Mouse (Mus musculus): ENCODE measurements around the gene Vps45. TPM values are rescaled to one million over a fixed set of nuclear protein-coding genes. Genes with fewer than 3 reads are reported as not detected.
A peak's percentile ranks its signal among the peaks of the same experiment; 100 is the strongest.
"Not testable (repeated sequence)": the region's sequence is repeated elsewhere in the genome, so short reads cannot be mapped to it uniquely, and the experiment has no call there.

The Vps45 gene
- total RNA-seq, 2 experiments from 2014 or later = 41.9 to 42.2 TPM

DNA sequence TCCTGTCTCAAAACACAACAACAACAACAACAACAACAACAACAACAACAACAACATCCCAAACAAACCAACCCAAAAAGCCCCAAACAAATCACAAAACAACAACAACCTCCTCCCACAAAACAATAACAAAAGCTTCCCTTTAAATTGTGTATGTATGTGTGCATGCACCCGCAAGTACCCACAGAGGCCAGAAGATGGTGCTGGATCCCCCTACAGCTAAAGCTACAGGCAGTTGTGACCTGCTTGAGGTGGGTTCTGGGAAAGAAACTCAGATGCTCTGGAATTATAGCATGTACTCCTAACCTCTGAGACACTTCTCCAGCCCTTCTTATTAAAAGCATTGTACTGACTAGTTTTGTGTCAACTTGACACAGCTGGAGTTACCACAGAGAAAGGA is 22.7 kb upstream of the Vps45 start:
- DNase-seq (ENCODE audit: low spot score in 2 of 2) = no peak

DNA sequence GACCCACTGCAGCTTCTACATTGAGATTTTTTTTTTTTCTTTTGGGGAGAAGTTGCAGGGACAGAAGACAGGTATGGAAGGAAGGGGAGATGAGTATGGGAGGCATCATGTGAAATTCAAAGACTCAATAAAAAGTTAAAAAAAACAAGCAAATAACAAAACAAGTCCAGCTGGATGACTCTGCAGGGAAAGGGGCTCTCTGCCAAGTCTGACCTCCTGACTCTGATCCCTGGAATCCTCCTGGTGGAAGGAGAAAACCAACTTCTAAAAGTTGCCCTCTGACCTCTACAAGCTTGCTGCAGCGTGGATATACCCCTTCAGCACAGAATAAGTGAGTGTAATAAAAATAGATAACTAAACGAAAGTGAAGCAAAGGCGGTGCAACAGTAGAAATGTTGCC is 20.4 kb upstream of the Vps45 start:
- no peak for DNase-seq (ENCODE audit: low spot score in 2 of 2)

DNA sequence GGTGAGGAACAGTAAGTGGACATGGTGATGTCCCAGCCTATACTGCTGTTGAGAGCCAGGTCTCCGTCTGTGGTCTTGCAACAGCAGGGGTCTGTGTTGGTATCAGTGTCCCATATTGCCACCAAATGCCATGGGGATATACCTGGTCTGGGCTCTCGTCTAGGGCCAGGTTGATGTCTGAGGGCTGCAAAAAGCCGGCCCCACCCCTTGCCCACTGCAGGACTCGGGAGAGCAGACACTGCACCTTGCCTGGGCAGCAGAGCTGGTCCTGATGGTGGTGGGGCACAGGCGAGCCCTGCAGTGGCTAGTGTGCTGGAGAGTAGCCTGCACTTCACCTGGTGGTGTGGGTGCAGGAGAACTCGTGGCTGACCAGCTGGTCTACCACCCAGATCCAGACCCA is 19.8 kb upstream of the Vps45 start:
- DNase-seq (ENCODE audit: low spot score in 2 of 2) = no peak

DNA sequence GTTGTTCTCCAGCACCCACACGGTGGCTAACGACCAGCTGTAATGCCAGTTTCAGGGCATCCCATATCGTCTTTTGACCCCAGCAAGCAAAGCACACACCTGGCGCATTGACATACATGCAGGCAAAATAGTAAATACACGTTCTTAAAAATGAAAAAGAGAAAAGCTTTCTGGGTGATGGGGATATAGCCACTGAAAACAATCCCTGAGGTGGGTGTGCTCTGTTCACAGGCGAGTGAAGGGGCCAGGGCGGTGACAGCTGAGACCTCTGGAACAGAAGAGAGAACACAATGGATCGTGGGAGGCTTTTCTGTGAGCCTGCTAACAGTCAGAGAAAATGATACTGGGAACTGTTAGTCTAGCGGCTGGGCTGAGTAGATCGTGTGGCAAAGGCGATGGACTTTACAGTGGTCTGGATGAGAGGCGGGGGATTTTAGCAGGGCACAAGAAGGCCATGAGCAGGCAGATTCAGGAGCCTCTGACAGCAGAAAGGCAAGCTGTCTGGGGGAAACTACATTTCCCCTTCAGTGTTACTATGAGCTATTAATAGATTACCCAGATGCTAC is 14.7 kb upstream of the Vps45 start:
- DNase-seq (ENCODE audit: low spot score in 2 of 2) = no peak

DNA sequence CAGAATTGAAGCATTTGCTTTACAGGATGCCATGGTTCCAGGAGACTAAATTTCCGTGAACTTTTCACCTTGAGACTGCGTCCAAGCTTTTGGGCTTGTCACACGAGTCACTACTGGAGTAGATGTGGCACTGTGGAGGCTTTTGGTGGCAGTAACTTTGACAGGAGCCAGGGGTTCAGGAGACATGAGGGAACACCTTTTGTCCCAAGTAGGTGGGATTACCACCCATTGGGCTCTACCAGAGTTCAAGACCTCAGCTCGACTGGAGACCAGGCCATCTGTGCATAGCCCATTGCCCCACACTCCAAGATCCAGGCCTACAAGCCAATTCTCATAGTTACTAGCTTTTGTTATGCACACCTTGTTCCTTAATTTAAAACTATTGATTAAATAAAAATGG is 12.0 kb upstream of the Vps45 start:
- no peak for DNase-seq (ENCODE audit: low spot score in 2 of 2)

DNA sequence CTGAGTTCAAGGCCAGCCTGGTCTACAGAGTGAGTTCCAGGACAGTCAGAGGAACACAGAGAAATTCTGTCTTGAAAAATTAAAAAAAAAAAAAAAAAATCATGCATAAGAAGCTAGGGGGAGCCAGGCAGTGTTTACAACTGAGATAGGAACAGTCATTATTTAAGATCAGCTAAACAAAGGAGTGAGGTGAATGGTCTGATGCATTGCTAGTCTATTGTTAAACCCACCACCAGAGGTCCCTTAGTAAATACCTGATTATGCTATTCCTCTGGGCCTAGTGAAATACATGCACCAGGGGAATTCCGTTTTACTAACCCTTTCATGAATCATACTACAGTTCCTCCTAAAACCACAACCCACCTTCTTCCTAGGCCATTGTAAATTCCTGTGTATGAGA is 11.3 kb upstream of the Vps45 start:
- DNase-seq (ENCODE audit: low spot score in 2 of 2) = no peak

DNA sequence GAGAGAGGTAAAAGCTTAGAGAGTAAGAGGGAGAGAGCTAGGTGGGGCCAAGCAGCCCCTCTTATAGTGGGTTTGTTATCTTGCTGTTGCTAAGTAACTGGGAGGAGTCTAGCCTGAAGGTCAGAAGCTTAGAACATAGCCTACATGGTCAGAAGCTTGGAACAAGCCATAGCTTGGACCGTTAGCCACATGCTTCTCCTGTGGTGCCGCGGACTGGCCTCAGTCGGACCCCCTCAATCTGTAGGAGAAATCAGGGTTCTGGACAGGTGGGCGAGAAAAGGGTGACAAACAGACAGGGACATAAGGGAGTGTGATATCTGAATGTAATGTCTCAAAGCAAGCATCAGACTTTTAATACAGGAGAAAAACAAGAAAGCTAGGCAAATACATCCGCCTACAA is 10.8 kb upstream of the Vps45 start:
- DNase-seq (ENCODE audit: low spot score in 2 of 2) = no peak

DNA sequence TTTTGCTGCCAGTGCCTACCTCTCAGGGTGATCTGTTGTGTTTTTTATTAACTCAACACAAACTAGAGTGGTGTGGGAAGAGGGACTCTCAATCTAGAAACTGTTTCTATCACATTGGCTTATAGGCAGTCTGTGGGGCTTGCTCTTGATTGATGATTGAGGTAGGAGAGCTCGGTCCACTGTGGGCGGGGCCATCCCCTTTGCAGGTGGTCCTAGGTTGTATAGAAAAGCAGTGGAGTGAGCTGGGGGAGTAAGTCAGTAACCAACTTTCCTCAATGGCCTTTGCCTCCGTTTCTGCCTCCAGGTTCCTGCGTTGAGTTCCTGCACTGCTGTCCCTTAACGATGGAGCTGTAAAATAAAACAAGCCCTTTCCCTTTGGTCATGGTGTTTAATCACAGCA is 8.5 kb upstream of the Vps45 start:
- no peak for DNase-seq (ENCODE audit: low spot score in 2 of 2)

DNA sequence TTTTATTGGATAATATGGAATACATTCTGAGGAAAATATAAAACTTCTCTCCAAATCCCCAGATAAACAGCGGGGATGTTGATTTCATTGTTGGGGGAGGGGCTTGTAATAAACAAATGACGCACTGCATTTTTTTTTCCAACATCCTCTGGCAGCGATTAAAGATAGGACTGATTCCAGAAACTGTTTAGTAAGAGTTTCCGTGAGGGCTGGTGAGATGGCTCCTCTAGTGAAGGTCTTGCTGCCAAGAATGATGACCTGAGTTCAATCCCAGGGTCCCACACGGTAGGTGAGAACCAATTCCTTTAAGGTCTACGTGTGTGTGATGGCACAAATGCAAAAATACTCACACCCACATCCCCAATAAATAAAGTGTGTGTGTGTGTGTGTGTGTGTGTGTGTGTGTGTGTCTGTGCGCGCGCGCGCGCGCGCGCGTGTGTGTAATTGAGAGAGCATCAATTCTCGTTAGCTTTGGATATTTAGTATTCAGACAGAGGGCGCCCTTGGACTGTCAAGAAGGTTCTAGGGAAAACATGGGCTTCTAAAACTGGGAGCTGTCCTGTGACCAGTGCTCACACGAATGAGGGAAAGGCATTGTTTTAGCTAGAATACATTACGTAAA is 7.6 kb upstream of the Vps45 start:
- peak; percentile 69 to 73 for DNase-seq (ENCODE audit: low spot score in 2 of 2)

DNA sequence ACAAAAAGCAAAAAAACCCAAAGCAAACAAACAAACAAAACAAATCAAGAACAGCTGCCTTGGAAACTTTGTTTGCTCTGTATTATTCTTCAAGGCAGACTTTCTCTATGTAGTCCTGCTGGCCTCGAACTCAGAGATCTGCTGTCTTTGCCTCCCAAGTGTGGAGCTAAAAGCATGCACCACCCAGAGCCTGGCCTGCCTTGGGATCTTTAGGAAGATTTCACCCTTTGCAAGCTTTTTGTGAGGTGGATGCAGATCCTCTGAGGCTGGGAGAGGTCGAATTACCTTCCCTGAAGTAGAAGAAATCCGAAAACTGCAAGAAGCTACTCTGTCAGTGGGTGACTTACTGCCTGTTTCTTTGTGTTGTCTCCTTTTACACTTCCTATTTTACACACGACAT is 6.9 kb upstream of the Vps45 start:
- DNase-seq (ENCODE audit: low spot score in 2 of 2) = no peak

DNA sequence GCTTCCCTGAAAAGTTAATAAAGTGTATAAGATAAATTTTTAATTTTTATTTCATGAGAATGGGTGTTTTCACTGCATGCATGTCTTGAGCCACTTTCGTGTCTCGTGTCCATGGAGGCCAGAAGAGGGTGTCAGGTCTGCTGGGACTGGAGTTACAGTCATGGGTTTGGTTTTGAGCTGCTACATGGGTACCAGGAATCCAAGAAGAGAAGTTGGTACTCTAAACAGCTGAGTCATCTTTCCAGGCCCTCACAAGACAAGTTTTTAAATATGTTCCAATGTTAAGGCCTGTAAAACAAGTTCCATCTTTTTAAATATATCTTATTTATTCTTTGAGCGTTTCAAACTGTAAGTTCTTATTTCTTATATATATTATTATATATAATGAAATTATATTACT is 6.0 kb upstream of the Vps45 start:
- no peak for DNase-seq (ENCODE audit: low spot score in 2 of 2)

DNA sequence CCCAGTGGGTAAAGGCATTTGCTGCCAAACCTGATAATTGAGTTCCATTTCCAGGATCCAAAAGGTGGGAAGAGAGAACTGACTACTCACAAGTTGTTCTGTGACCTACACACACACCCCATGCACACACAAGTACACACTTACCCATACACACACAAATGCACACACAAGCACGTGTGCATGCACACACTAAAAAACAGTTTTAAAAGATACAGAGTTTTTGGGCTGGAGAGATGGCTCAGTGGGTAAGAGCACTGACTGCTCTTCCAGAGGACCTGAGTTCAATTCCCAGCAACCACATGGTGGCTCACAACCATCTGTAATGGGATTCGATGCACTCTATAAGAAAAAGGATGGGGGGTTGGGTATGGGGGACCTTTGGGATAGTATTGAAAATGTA is 5.0 kb upstream of the Vps45 start:
- DNase-seq (ENCODE audit: low spot score in 2 of 2) = no peak

DNA sequence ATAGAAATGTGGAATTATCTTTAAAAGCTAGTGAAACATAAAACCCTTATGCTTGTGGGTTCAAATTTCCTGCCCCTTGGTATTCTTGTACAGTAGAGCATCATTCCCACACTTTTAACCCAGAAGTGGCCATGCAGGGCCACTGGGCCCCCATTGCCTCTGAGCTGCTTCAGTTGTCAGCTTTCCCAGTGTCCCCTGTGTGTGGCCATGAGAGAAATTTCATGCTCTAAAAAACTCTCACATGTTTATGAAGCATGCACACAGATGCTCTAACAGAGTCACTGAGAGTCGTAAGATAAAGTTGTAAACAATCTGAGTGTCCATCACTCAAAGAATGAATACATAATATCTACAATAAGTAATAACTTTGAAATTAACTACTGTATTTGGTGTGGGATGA is 1.9 kb upstream of the Vps45 start:
- DNase-seq (ENCODE audit: low spot score in 2 of 2) = no peak

DNA sequence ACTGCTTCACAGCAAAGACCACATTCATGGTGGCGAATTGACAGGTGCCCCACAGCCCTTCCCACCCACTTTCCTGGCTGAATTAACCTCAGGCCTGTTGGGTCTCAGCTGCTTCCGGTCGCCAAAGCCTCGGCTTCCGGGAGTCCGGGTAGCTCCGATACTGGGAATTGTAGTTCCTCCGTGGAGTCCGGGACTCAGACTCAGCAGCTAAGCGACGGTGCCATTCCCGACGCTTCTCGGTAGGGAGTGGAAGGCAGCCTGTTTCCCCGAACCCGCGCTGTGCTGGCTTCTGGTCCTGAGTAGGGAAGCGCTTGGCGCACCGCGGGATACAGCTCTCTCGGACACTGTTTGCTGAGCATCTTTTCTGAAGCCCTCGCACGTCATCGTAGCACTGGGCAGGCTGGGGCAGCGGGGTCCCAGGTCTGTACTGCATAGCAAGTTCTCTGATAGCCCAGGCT is 490 bp downstream of the Vps45 start:
- peak; percentile 90 to 91 for DNase-seq (ENCODE audit: low spot score in 2 of 2)

DNA sequence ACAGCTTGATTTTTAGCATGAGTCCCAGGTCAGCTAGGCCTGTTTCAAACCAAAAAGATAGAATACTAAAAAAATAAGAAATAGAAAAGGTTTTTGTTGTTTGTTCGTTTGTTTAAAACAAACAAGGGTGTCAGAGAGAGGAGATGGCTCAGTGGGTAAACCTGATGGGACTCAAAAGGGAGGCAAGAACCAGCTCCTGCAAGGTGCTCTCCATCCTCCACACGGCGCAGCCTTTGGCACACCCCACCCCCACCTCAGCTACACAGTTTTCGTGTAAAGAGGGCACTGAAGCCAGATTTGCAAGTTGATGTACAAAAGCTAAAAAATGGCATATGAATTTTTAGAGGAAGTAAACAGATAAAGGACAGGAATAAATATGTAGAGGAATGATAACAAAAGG is 2.2 kb downstream of the Vps45 start:
- no peak for DNase-seq (ENCODE audit: low spot score in 2 of 2)

DNA sequence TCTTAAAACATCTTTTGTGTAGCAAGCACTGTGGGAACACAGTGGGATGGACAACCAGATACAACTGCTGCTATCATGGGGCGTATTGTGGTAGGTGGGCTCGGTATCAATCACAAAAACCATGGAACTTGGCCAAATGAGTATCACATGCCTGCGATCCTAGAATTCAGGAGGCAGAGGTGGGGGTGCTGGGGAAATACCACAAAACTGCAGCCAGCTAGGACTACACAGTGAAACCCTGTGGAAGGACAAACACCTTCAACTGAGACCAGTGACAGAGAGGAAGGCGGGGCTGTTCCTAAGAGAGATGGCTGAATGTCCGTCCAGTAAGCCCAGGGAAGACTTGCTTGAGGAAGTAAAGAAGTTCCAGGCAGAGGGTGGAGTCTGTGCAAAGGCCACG is 3.0 kb downstream of the Vps45 start:
- no peak for DNase-seq (ENCODE audit: low spot score in 2 of 2)

DNA sequence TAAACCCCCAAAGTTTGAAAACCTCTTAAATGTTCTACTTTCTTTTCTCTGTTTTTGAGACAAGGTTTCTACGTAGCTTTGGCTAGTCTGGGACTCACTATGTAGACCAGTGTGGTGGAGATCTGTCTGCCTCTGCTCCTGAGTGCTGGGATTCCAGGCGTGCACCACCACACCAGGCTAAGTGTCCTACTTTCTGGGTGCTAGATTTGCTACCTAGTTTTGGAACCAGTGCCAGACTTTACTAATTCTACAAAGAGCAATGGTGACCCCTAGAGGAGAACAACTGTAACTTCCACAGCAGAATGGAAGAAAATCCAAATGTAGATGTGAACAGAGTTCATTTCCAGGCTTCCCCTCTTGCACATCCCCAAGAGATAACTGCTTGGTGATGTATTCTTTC is 6.4 kb downstream of the Vps45 start:
- DNase-seq (ENCODE audit: low spot score in 2 of 2) = peak in 1 of 2 experiments; percentile 29

DNA sequence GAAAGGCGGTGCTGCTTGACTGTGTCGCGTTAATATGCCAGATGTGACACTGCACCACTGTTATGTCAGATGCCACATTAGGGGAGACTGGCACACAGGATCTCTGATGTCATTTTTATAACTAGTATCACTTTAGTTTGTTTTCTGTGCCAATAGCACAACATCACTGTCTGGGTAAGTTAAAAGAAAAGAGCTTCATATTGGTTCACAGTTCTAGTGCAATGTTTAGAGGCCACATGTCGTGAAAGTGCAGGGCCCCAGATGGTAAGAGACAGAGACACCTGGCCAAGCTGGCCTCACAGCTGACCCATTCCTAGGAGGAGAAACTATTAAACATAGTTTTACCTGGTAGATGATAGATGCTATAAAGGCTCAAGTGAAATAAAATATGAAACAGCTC is 7.1 kb downstream of the Vps45 start:
- DNase-seq (ENCODE audit: low spot score in 2 of 2) = no peak

DNA sequence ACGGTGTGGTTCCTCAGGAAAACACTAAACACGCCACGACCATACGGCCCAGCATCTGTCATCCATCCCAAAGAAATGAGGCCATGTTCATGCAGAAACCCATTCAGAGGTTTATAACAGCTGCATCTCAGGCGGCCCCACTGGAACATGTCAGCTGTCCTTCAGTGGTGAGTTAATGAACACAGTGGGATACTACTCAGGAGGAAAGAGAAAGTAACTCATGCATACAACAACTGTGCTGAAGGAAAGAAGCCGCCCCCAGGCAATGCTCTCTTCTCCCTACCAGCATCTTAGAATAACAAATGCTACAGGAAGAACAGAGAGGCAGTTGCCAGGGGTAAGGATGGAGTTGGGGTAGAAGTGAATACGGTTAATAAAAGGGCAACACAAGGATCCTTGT is 7.5 kb downstream of the Vps45 start:
- DNase-seq (ENCODE audit: low spot score in 2 of 2) = no peak

DNA sequence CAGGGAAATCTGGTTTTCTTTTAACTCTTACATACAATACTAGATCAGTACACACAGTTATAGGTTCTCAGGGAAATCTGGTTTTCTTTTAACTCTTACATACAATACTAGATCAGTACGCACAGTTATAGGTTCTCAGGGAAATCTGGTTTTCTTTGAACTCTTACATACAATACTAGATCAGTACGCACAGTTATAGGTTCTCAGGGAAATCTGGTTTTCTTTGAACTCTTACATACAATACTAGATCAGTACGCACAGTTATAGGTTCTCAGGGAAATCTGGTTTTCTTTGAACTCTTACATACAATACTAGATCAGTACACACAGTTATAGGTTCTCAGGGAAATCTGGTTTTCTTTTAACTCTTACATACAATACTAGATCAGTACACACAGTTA is 13.7 kb downstream of the Vps45 start:
- DNase-seq (ENCODE audit: low spot score in 2 of 2) = not testable (repeated sequence)

DNA sequence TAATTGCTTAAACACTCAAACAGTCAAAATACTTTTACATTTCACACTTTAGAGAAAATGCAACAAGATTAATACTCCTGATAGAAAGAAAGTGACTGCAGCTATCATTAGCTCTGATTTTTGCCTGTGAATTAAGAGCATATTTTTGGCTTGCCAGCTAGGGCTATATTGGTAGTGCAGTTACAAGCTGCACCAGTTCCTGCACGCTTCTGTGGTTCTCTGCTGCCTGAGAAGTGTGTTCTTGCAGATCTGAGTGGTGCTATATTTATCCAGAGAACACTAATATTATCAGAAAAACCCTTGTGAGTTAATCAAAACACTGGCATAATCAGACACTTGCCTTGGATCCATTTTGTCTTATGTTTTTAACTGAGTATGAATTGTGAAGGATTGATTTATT is 15.2 kb downstream of the Vps45 start:
- DNase-seq (ENCODE audit: low spot score in 2 of 2) = no peak

DNA sequence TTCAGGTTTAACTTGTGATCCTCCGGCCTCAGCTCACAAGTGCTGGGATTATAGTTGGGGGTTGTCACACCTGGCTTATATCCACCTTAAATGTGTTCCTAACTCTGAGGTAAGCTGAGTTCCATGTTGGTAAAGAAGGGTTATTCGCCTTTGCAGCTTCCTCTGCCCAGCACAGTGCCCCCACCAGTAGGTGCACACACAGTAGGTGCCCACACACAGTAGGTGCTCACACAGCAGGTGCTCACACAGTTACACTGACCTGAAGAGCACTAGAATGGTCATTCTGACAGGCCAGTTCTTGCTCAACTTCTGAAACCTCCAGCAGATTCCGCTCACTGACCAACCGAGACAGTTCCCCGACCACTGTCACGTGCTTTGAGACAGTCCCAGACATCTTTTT is 17.2 kb downstream of the Vps45 start:
- no peak for DNase-seq (ENCODE audit: low spot score in 2 of 2)

DNA sequence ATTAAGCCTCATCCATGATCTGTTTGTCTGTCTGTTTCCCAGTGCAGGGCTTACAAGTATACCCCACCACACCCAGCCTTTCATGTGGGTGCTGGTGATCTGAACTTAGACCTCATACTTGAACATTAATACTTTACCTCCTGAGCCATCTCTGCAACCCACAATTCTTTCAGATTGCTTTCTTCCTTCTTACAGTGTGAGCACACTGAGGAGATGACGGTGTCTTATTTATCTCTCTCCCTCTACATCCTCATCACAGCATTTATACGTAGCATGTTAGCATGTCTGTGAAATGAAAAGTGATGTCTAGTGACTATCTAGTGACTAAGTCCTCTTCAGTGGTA is 17.6 kb downstream of the Vps45 start:
- no peak for DNase-seq (ENCODE audit: low spot score in 2 of 2)
